ENCODE assay signal across 20 mouse cellular contexts in genomic region chr3:116520141-116520761, GRCm38 (mm10). TPM values are rescaled to one million over a fixed set of nuclear protein-coding genes. Genes with fewer than 3 reads are reported as not detected.
DNase-seq lines count a peak whose midpoint lies in the region; ATAC-seq and TF ChIP-seq lines count a peak whose summit lies in the region.
"Had no signal": no experiment of that assay in that cellular context is flagged by ENCODE, and none has a peak within 500 bp of the region (broad histone marks: within the 10 kb centered on the region; RNA-seq: fewer than 3 reads in every experiment).

No protein-coding gene starts in this region.

- peak; percentile 79 for DNase-seq in heart, adult 11 months
- DNase-seq in heart, adult 9 months (ENCODE audit: low spot score in 2 of 2) = no peak
- no peak for DNase-seq in liver, postnatal 0 days
- DNase-seq in liver, embryonic 11.5 days (ENCODE audit: low spot score) = no peak
- DNase-seq in adrenal gland, postnatal 14 days = peak; percentile 50
- no peak for DNase-seq in kidney, postnatal 4 days
- DNase-seq: cerebellum, adult 11 months; cerebellum, adult 9-10 months; cerebellum, postnatal 25 days; forebrain, postnatal 0 days; gastrocnemius, postnatal 14 days; heart, postnatal 10 days; kidney, adult 11 months; kidney, adult 9 months had no signal

- H3K27ac ChIP-seq in liver, postnatal 0 days (ENCODE audit: low read depth) = no peak overlapping the region
- H3K27ac ChIP-seq in liver, embryonic 11.5 days (ENCODE audit: low read depth, low read length) = no peak overlapping the region
- H3K27ac ChIP-seq: embryonic facial prominence, embryonic 10.5 days; forebrain, embryonic 13.5 days; hindbrain, embryonic 13.5 days; hindbrain, postnatal 0 days had no signal

- ATAC-seq in liver, postnatal 0 days = peak; percentile 59
- ATAC-seq in liver, embryonic 11.5 days (replicated peaks; ENCODE audit: low FRiP score) = no peak
- ATAC-seq in megakaryocyte-erythroid progenitor cell, adult 5-6 weeks (replicated peaks; ENCODE audit: low FRiP score, low TSS enrichment, poor library complexity, severe bottlenecking) = no peak
- ATAC-seq: forebrain, embryonic 13.5 days; forebrain, postnatal 0 days; hindbrain, postnatal 0 days had no signal

- H3K9me3 ChIP-seq in liver, postnatal 0 days (ENCODE audit: low read length) = no peaks in the 10 kb centered on the region
- no peaks in the 10 kb centered on the region for H3K9me3 ChIP-seq in liver, embryonic 11.5 days (ENCODE audit: control insufficient read depth, low read length)
- H3K9me3 ChIP-seq: embryonic facial prominence, embryonic 10.5 days; forebrain, embryonic 13.5 days; hindbrain, embryonic 13.5 days had no signal

- WGBS in liver, postnatal 0 days (ENCODE audit: insufficient replicate concordance) = 71% methylated on average over 12 of the region's 12 CpGs
- 83% methylated on average over 12 of the region's 12 CpGs for WGBS in liver, embryonic 11.5 days

- TF ChIP-seq EP300 in liver, postnatal 0 days (IDR thresholded peaks at IDR 0.05; ENCODE audit: low read depth) = no peak

- H3K27me3 ChIP-seq in liver, postnatal 0 days (ENCODE audit: insufficient read depth, low read length) = no peaks in the 10 kb centered on the region
- H3K27me3 ChIP-seq in liver, embryonic 11.5 days (replicated peaks; ENCODE audit: control insufficient read depth, insufficient read depth, low read length) = no peaks in the 10 kb centered on the region
- H3K27me3 ChIP-seq: CH12.LX; forebrain, embryonic 13.5 days; hindbrain, embryonic 13.5 days had no signal

- no peaks in the 10 kb centered on the region for H3K4me1 ChIP-seq in liver, postnatal 0 days (ENCODE audit: insufficient read depth)
- H3K4me1 ChIP-seq in liver, embryonic 11.5 days (replicated peaks; ENCODE audit: control insufficient read depth, insufficient read depth, low read length) = no peaks in the 10 kb centered on the region; the same call in 1 of the 2 replicates
- H3K4me1 ChIP-seq: embryonic facial prominence, embryonic 10.5 days; forebrain, embryonic 13.5 days; hindbrain, embryonic 13.5 days had no signal

- H3K4me3 ChIP-seq in liver, postnatal 0 days (ENCODE audit: low read depth, low read length) = no peak overlapping the region
- no peak overlapping the region for H3K4me3 ChIP-seq in liver, embryonic 11.5 days (ENCODE audit: low read depth, low read length)
- H3K4me3 ChIP-seq: embryonic facial prominence, embryonic 10.5 days; forebrain, embryonic 13.5 days; hindbrain, embryonic 13.5 days had no signal

- TF ChIP-seq CTCF in liver, postnatal 0 days (IDR thresholded peaks at IDR 0.05; ENCODE audit: low read depth) = no peak

- no peak overlapping the region for H3K9ac ChIP-seq in liver, postnatal 0 days (replicated peaks)
- no peak overlapping the region for H3K9ac ChIP-seq in liver, embryonic 11.5 days (ENCODE audit: low read depth, low read length)
- H3K9ac ChIP-seq: forebrain, embryonic 13.5 days; forebrain, postnatal 0 days; hindbrain, embryonic 13.5 days had no signal

- H3K36me3 ChIP-seq in liver, postnatal 0 days (replicated peaks; ENCODE audit: insufficient read depth, low read length) = 0 out of 2 replicates have a peak, but pooled peaks cover 4% of the 10 kb centered on the region
- peaks cover 5% of the 10 kb centered on the region; the same call in 1 of the 2 replicates for H3K36me3 ChIP-seq in liver, embryonic 11.5 days (ENCODE audit: control insufficient read depth, insufficient read depth, low read length)

- no peak overlapping the region for H3K4me2 ChIP-seq in liver, postnatal 0 days (ENCODE audit: low read depth, low read length)
- H3K4me2 ChIP-seq in liver, embryonic 11.5 days = no peak overlapping the region
- H3K4me2 ChIP-seq: forebrain, embryonic 13.5 days; hindbrain, embryonic 13.5 days had no signal

RNA-seq across cellular contexts. Expression of gene Dbt, which starts 7.4 kb away (rescaled TPM):
- 15.0 and 17.4 TPM in 2 replicates for polyA plus RNA-seq in liver, postnatal 0 days (2015; fragmentation: Nextera tagmentation; extraction: Ambion mirVana)
- polyA plus RNA-seq in liver, embryonic 11.5 days (2014; fragmentation: Nextera tagmentation; extraction: Ambion mirVana) = 17.3 and 17.8 TPM in 2 replicates
- total RNA-seq in adrenal gland, postnatal 14 days (2021) = 98.2 and 106 TPM in 2 replicates
- total RNA-seq in megakaryocyte-erythroid progenitor cell, adult 5-6 weeks (2014; fragmentation: Nextera tagmentation) = 3.8 and 6.4 TPM in 2 replicates
- 10.5 and 15.7 TPM in 2 replicates for total RNA-seq in megakaryocyte-erythroid progenitor cell, adult 5-6 weeks (2017)

RNA-seq across cellular contexts. Expression of gene Rtca, which starts 12.2 kb away (rescaled TPM):
- polyA plus RNA-seq in liver, postnatal 0 days (2015; fragmentation: Nextera tagmentation; extraction: Ambion mirVana) = 20.3 and 20.9 TPM in 2 replicates
- 67.2 and 70.8 TPM in 2 replicates for polyA plus RNA-seq in liver, embryonic 11.5 days (2014; fragmentation: Nextera tagmentation; extraction: Ambion mirVana)
- total RNA-seq in adrenal gland, postnatal 14 days (2021) = 34.7 and 35.1 TPM in 2 replicates
- total RNA-seq in megakaryocyte-erythroid progenitor cell, adult 5-6 weeks (2014; fragmentation: Nextera tagmentation) = 42.4 and 60.1 TPM in 2 replicates
- total RNA-seq in megakaryocyte-erythroid progenitor cell, adult 5-6 weeks (2017) = 44.6 and 45.9 TPM in 2 replicates

RNA-seq across cellular contexts. Expression of gene Lrrc39, which starts 42.5 kb away (rescaled TPM):
- polyA plus RNA-seq in liver, postnatal 0 days (2015; fragmentation: Nextera tagmentation; extraction: Ambion mirVana) = 1.6 and 1.9 TPM in 2 replicates
- 2.1 and 2.8 TPM in 2 replicates for polyA plus RNA-seq in liver, embryonic 11.5 days (2014; fragmentation: Nextera tagmentation; extraction: Ambion mirVana)
- 4.9 and 6.8 TPM in 2 replicates for total RNA-seq in adrenal gland, postnatal 14 days (2021)
- total RNA-seq in megakaryocyte-erythroid progenitor cell, adult 5-6 weeks (2014; fragmentation: Nextera tagmentation) = 0.37 TPM in 1 of 2 replicates, not detected in the other
- 0.23 and 0.61 TPM in 2 replicates for total RNA-seq in megakaryocyte-erythroid progenitor cell, adult 5-6 weeks (2017)
- total RNA-seq: forebrain, postnatal 0 days had no signal

Comparison
In these comparisons a context has a peak if more than half of its experiments do, and no peak if none do; other contexts are left out.
1. DNase-seq: peak in heart, adult 11 months (single experiment) and adrenal gland, postnatal 14 days (single experiment); none in heart, adult 9 months (0 of 2), liver, postnatal 0 days (single experiment), liver, embryonic 11.5 days (single experiment) and kidney, postnatal 4 days (0 of 2).